Mouse (Mus musculus) bone marrow macrophage, adult 2 months (primary cell): ENCODE measurements around the gene Tgm5.

Experiments
- CTCF ChIP-seq: IDR thresholded peaks from 2 replicates; pipeline ENCODE4 v1.5.1; 2012; ENCODE audit warnings: low read depth, mild to moderate bottlenecking, low read length, moderate library complexity
- POLR2A ChIP-seq: IDR thresholded peaks from 2 replicates; pipeline ENCODE4 v1.6.1; 2012; ENCODE audit warnings: mild to moderate bottlenecking, low read depth, low read length, borderline replicate concordance

GRCm38 (mm10) chr2:121003586-121003985, 82.1 kb downstream of the Tgm5 start:
- TF ChIP-seq CTCF (no peak), POLR2A (no peak)
